Mouse (Mus musculus) lung, postnatal 10 days (tissue): Measurements from ENCODE around the gene Grin2b.

Experiments used
- DNase-seq: peaks from one replicate; pipeline ENCODE4 v3.0.0; 2021

Grin2b gene

DNA sequence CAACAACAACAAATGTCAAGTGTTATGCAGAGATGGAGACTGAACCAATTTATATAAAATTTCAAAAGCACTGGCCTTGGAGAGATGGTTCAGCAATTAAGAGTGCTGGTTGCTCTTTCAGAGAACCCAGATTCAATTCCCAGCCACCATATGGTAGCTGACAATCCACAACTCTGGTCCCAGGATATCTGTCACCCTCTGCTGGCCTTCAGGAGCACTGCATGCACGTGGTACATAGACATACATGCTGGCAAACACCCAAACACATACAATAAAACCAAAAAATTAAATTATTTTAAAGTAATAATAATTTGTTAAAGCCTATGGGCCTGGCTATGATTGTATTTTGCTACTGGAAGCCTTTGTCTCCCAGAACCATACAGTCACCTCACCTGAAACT lies 77.0 kb downstream of the Grin2b start:
- DNase-seq = peak; percentile 4

DNA sequence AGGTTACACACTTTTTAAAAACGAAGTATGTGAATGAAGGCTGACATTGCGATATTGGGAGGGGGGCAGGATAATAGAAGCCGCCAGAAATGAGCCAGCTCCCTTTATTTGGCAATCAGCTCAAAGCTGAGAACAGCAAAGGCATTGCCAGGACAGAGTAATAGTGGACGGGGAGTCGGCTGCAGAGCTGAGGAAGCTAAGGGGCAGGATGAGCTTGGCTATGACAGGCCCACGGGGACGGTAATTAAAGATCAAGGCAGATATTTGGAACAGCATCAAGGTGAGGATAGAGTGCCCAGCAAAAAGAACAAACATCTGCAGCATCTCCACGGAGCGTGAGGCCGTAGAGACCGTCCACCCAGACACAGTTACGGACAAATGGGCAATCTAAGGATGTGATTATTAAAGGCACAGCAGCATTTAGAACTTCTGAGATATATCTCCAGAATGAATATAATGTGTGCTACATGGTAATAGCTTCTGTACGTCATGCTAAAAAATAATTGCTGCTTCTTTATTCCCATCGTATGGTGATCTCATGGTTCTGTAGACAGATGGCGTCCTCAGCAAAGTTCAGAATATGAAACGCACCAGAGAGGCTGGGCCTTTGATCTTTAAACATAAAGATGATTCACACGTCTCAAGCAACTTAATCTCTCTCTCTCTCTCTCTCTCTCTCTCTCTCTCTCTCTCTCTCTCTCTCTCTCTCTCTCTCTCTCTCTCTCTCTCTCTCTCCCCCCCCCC lies 93.1 kb downstream of the Grin2b start:
- DNase-seq = no peak

DNA sequence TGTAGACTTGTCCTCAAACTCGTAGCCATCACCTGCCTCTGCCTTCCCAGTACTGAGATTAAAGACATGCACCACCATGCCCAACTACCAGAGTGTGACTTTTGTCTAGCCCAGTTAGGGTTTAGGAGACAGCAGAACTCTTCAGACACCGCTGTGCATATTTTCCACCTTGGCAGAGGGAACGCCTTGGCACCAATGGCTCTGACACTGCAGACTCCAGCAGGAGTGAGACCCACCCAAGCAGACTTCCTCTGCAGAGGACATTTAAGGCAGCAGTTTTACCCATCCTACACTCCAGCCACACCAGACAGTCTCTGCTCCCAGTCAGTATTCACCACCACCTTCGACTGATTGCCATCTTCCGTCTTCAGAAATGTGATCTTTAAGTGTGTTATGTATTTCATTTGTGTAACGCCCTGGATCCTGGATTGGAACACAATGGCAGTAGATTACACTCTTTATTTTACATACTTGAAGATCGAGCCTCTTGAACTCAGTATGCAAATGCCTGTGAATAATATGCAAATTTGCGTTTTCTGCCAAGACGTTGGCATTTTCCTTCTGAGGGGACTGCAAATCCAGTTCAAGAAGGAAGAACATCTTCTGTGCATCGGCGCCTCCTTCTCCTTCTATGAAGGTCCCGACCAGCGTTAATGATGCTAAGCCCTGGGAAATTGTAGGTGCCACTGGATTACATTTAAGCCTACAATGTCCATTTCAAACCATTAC lies 100.8 kb downstream of the Grin2b start:
- no peak for DNase-seq

DNA sequence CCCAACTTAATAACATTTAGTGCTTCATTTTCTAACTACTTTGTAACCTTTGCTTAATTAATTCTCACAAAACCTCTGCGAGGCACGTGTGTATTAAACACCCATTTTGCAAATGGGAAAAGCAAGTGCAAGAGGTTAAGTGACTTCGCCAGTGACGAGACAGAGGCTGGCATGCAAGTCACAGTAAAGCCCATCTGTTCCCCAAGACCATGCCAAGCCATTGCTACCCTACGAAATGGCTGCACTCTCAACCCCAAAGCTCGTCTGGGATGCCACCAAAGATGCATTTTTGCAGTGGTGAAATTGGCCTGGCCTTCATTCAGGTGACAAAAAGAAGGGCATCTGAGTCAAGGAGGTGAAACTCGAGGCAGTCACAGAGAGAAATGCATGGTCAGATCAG lies 103.2 kb downstream of the Grin2b start:
- no peak for DNase-seq

DNA sequence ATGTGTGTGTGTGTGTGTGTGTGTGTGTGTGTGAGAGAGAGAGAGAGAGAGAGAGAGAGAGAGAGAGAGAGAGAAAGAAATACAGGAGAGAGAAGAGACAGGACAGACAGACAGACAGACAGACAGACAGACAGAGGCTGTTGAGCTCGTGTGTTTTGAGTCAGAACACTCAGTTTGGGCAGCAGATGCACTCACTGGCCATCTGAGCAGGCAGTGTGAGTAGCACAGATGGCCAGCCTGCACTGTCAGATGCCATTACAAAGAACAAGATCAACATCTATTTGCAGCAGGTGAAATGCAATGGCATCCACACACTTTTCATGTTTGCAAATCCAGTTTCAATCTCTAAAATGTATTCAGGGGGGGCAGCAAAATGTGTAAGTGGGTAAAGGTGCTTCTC lies 120.0 kb downstream of the Grin2b start:
- DNase-seq = no peak

DNA sequence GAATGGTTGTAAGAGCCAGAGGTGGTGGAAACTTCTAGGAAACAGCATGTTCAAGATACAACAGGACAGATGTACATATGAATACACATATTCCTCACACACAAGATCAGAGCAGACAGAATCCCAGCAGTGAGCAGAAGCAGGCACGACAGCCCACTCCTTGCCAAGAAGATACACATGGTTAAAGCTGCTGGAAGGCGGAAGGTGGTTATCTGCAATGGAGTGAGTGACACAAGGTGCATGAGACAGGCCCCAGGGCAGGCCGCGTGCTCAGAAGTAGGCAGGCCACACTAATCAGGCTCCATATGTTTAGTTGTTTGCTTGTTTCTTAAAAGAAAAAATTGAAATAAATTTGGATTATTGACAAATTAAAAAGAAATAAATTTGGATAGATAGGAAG lies 123.0 kb downstream of the Grin2b start:
- no peak for DNase-seq

DNA sequence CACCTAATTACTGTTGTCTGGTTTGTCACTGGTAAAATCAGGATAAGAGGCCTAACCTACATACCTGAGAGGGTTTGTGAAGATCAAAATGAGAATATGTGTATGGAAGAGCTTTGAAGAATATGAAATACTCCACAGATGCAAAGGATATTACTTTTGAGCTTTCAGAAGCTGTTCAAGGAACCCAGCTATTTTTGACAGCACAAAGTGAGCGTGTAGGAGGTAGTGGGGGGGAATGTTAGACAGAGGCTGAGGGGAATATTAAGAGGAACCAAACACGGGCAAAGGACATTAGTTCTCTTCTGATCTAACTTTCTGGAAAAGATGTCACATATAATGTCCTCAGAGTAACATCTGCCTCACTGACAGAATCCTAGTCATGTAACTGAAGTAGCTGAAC lies 125.2 kb downstream of the Grin2b start:
- DNase-seq = no peak

DNA sequence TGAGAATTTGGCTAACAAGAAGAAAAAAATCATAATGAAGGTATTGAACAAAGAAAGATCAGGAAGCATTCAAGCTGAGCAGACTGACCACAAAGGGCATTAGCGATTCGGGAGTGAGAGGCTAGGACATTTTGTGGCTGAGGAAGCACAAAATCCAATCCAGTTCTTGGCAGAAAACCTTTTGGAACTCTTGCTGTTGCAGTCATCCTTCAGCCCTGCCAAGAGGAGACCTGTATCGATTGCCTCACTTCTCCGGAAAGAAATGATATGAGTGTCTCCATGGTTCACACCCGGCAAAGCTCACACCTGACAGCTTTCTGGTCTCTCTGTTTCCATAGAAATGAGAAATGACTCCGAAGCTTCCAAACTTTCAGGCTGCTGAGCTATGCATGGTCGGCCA lies 127.2 kb downstream of the Grin2b start:
- no peak for DNase-seq

DNA sequence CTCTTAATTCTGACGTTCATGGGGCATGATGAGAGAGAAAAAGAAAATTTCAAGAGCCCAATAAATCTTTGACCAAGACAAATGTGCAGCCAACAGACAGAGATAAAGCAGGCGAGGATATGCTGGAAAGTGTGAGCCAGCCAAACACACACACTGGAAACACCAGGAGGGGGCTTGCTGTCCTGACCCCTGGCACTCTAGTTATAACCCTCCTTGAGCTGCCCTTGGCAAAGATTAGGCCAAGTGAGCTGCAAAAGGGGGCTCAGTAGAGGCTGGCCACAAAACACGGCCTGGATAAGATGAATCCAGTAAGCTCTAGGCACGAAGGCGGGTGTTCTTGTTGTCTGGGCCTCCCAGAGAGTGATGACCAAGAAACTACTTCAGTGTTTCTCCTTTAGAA lies 128.8 kb downstream of the Grin2b start:
- no peak for DNase-seq

DNA sequence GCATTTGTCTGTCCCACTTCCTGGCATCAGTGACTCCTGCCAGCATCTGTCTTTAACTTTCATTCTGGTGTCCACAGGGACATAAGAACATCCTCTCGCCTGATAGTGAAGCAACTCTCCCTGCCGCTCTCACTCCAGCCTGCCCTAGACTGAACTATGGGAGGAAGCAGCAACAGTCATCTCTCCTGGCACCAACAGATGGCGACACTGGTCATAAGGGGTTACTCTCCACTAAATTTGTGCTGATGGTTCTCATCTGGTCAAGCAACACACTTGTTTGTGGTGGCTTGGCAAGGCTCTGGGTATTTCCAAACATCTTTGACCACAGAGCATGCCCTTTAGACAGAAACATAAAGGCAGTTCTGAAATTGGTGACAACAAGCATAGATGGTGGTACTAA lies 130.9 kb downstream of the Grin2b start:
- peak; percentile 50 for DNase-seq

DNA sequence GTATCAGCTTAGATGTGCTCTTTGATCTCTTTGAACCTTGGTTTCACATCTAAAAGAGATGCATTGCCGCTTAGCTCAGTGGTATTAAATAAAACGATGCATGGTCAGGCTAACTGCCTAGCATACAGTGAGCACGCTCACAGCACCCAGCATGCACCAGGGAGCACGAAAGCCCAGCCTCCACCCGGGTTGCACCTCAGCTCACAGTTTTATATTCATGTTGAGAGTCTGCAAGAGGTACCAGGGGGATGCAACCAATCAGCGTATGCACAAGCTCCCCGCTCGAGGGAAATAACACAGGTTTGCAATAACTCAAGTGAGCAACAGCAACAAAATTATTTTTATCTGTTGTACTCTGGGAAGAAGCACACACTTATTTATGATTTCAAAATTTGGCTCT lies 131.5 kb downstream of the Grin2b start:
- no peak for DNase-seq

DNA sequence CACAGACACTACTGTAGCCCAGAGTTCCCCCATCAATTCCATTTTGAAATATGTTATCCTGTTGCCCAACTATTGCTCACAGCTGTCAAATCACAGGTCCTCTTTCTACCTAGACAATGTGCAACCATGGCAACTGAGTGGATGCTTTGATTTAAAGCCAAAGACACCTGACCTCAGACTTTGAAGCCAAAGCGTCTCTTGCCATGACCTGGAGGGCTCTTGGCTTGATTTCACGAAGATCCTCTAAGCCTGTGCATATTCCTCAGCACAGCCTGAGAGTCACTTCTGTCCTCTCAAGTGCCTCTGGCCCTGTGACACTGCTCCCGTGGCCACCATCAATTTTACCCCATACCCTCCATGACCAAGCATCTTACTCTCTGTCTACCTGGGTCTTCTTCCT lies 132.4 kb downstream of the Grin2b start:
- no peak for DNase-seq

DNA sequence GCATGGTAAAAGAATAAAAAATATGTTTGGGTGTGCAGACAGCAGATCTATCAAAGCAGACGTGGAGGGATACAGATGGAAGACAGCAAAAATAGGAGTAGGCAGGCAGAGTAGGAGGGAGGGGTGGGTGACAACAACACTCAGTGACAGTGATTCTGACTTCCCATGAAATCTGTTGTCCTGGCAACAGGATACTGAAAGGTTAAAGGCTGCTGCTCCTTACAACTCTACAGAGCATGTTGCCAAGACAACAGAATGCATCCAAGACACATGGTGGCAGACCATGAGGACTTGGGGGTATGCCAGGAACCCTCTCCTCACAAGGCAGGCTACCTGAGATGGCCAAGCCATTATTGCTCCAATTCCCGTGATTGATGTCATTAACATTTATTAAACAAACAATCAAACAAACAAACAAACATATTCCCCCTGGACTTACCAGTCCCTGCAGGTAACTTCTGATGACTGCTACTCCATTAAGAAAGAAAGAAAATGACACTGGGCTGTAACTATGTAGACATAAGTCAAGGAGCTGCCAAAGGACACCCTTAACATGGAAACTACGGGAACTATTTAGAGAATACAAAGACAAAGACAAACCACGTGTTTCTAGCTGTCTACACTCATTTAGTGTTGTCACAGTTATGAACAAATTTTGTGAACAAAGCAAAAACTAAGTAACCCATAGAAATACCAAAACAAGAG lies 143.9 kb downstream of the Grin2b start:
- no peak for DNase-seq

DNA sequence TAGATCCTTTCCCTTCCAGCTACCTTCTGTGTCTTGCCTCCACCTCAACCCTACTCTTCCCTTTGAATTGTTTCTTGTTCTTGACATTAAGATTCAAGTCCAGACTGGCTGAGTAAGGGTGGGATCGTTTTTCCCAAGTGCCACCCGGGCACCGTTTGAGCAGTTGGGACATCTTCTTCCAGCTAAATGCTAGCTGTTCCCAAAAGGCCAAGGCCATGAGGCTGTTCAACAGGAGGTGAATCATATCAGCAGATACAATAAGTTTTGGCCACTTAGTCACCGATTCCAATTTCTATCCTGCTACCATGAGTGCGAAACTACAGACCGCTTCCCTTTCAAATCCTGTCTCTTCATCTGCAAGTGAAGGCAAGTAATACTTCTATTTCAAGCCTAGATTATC lies 146.4 kb downstream of the Grin2b start:
- DNase-seq = no peak

DNA sequence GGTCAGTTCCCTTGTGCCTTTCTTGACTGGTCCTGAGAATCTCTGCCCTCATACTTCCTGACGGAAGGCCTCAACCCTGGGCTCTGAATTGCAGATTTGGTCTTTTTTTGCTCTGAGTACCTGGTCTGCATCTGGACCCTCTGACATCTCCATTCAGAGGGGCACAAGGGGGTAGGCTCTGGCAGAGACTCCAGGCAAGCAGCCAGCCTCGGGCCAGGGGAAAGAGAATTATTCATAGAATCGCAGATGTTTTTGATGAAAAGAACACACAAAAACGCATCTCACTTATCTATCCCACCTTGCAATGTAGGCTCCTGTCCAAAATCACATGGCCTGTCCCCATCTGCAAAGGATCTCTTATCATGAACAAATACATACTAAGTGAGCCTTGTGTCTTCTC lies 147.5 kb downstream of the Grin2b start:
- DNase-seq = no peak

DNA sequence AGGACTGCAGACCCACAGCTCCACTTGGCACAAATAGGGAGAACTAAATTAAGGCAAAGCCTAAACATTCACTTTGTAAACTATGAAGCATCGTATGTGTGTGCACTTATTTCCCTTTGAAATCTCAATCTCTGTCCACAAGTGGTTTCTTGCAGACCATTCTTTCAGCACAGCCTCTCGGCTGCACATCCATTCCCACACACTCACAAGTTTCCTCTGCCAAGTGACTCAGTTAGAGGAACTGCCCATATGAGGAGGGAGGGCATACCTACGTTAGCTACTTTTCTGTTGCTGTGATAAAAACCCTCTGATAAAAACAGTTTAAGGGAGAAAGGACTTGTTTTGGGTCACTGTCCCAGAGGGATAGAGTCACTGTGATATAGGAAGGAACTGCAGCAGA lies 152.9 kb downstream of the Grin2b start:
- DNase-seq = no peak

DNA sequence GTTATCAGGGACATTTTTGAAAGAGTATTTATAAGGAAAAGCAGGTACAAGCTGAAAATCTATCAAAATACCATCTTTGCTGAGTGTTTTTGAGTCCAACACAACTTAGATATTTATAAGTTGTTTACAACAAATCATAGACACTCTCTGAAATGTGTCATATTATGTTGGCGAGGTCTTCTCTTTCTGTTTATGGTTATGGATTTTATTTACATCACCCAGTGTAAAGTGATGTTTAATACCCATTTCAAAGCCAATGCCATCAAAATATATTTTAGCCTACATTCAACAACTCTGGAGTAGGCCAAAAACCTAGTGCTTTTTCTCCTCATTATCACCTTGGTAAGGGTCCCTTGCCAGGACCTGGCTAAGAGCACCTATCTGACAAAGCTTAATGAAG lies 154.3 kb downstream of the Grin2b start:
- DNase-seq = no peak

DNA sequence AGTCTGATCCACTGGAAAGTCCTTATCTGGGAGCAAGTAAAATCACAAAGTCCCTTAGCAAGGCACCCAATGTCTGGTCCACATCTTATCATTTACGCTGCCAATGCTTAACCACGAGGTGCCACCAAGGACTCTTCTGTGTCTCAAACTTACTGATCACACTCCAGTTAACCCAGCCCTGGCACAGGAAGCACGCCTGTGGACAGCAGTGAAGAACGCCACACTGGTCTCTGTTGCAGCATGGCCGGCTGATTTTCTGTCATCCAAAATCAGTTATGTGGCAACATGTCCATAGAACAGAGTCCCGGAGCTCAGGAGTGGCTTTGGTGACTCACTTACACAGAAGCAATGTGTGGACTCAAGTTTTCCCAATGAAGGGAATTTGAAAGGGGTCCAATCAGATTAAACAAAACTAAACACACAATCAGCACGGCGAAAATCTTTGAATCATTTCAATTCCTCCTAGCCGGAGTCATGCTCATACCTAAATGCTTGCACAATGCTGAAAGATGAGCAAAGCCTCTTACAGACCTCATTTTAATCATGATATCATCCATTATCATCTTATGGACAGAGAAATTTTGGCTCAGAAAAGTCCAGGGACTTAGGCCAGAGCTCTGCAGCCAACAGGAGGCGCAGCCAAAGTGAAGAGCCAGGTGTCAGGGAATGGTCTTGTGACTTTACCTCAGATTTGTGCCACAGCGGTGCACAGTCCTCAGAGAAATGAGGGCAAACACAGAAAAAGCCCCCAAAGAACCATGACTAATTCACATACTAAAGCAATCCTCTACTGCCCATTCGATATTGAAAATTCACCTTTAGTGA lies 159.5 kb downstream of the Grin2b start:
- no peak for DNase-seq

DNA sequence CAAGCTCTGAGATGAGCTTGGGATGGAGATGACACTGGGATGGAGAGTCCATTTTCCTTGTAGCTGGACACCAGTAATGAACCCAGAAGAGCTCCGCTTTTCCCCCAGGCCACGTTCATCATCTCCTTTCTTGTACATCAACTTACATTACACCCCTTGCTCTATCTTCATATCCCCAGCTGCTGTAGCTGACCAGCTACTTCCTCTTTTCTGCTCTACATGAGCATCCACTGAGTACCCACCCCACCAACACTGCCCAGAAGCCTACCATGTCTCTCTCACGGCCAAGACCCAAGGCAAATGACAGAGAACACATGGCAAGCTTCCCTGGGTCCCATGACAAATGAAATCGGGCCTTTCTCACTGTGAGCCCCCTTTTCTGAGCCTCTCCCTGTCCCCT lies 161.8 kb downstream of the Grin2b start:
- no peak for DNase-seq

DNA sequence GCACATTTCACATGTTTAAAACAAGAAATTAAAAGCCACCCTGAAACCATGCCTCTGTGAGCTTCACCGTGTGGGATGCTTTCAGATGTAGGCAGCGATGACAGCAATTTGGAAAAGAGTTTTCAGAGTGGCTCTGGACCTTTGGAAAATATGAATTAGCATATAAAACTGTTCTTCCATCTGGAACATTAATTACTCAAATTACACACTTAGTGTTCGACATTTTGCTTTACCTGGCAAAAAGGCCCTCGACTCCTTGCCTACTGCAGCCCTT lies 162.3 kb downstream of the Grin2b start:
- DNase-seq = no peak

DNA sequence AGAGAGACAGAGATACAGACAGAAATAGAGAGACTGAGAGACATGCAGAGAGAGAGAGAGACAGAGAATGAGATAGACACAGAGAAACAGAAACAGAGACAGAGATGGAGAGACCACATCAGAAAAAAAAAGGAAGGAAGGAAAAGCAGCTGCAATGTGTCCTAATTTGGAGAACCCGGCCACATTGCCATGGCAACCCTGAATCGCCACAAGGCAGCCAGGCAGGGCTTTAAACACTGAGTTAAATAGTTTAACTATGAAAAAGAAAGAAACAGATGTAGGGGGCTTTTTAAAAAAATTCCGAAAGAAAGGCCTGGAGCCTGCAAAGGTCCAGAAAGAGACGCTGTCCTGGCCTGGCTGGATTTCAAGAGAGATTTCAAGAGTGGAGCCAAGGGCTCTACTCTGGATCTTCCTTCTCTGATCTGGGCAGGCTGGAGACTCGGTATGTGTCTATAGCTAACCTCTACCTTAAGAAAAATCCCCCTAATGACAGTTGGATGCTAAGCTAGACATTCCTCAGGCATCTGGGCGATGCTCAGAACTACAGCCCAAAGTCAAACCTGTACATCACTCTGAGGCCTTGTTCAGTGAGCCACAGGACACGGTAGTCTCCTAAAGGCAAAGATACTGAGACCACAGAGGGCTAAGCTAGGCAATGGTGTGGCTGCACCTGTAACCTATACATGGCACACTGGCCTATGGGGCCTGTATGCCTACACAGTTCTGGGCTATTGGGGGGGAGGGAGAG lies 162.8 kb downstream of the Grin2b start:
- peak; percentile 61 for DNase-seq

DNA sequence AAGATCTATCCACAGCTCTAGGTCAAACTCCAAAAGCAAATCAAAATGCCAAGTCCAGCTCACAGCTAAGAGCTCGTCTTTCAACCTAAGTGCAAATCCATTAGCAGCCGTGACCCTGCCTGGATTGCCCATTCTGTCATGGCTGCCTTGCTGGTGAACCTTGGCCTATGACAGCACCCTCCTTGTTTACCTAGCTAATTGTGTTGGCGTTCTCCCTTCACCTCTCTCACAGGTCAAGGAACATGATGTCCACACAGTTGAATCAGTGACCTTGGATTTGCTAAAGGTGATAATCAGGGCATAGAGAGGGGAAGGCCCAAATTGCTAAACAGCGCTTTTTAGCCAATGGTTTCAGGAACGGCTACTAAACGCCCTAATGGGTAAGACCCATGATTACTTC lies 165.2 kb downstream of the Grin2b start:
- no peak for DNase-seq

DNA sequence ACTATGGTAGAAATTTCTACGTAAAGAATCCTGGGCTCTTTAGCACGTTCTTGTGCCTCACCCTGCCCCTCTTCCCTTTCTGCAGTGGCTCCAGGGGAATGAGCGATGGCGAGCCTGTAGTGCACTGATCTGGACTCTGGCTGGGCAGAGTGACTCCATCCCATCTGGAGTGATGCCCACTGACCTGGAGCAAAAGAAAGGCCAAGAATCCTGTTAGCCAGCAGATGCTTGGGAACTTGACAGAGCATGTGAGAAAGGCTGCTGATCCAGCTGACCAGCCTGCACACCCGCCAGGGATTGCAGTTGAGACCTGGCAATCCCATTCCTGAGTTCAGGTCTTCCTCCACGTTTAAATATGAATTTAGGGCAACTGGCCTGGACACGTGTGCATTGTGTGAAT lies 178.6 kb downstream of the Grin2b start:
- DNase-seq = peak; percentile 43
